Mouse (Mus musculus) limb, embryonic 11.5 days (tissue): ENCODE measurements around the gene Reps2. TPM values are rescaled to one million over a fixed set of nuclear protein-coding genes. Genes with fewer than 3 reads are reported as not detected.

Experiments
- ATAC-seq: fragments of 200-750 bp; cut with Nextera tagmentation; 2 replicates; pipeline ENCODE4 v1.8.0; 2017; ENCODE audit warnings: low read depth; ENCODE audit not compliant: insufficient number of reproducible peaks, low FRiP score, low TSS enrichment
- DNase-seq: peaks from one replicate; pipeline ENCODE4 v3.0.0-alpha.2; 2015; ENCODE audit warnings: low spot score
- H3K27ac ChIP-seq: fragments of 300-500 bp; sonication (generic); replicated peaks from 2 replicates; pipeline ENCODE4 v1.5.1; 2014; ENCODE audit warnings: low read depth, mild to moderate bottlenecking, low read length
- H3K27me3 ChIP-seq: fragments of 300-500 bp; sonication (generic); 2 replicates; pipeline ENCODE4 v1.6.1; 2014; ENCODE audit warnings: mild to moderate bottlenecking, low read length, mixed read lengths; ENCODE audit not compliant: control insufficient read depth, insufficient read depth
- H3K36me3 ChIP-seq: fragments of 300-500 bp; sonication (generic); 2 replicates; pipeline ENCODE4 v1.6.1; 2014; ENCODE audit warnings: mild to moderate bottlenecking, low read length, moderate library complexity, mixed read lengths; ENCODE audit not compliant: control insufficient read depth, insufficient read depth
- H3K4me1 ChIP-seq: fragments of 300-500 bp; sonication (generic); 2 replicates; pipeline ENCODE4 v1.6.1; 2014; ENCODE audit warnings: low read length, mixed read lengths; ENCODE audit not compliant: control insufficient read depth, insufficient read depth
- H3K4me2 ChIP-seq: fragments of 300-500 bp; sonication (generic); 2 replicates; pipeline ENCODE4 v1.6.1; 2014; ENCODE audit warnings: low read depth, mild to moderate bottlenecking, moderate library complexity; ENCODE audit not compliant: severe bottlenecking
- H3K4me3 ChIP-seq: fragments of 300-500 bp; sonication (generic); 2 replicates; pipeline ENCODE4 v1.5.1; 2014; ENCODE audit warnings: low read depth, low read length
- H3K9ac ChIP-seq: fragments of 300-500 bp; sonication (generic); 2 replicates; pipeline ENCODE4 v1.6.1; 2014; ENCODE audit warnings: mild to moderate bottlenecking, low read length
- H3K9me3 ChIP-seq: fragments of 300-500 bp; sonication (generic); 2 replicates; pipeline ENCODE4 v1.6.1; 2016; ENCODE audit warnings: low read length; ENCODE audit not compliant: control insufficient read depth
- WGBS: fragments of 180-500 bp; shearing (Covaris S2); extraction: QIAGEN DNeasy Blood & Tissue Kit; methylation state at CpG from one replicate; pipeline ENCODE4 v1.1.7; 2014; 5-methylcytosine and 5-hydroxymethylcytosine counted together
- polyA plus RNA-seq: library from polyadenylated mRNA; unstranded; fragments of >200 nt; fragmentation: Nextera tagmentation; extraction: Ambion mirVana; gene quantifications from 2 replicates; pipeline ENCODE4 v1.2.1, GENCODE M21; 2014

Reps2 gene
- polyA plus RNA-seq, 1 experiment from 2014 or later = 0.44 TPM

- ATAC-seq = no peak
- Histone ChIP-seq H3K4me3 (no peak overlapping the region), H3K4me1 (no peaks in the 10 kb centered on the region), H3K9me3 (no peaks in the 10 kb centered on the region), H3K36me3 (no peaks in the 10 kb centered on the region), H3K4me2 (no peak overlapping the region), H3K9ac (no peak overlapping the region), H3K27ac (no peak overlapping the region), H3K27me3 (no peaks in the 10 kb centered on the region)
- 55% methylated on average over 7 of the region's 7 CpGs for WGBS
- DNase-seq = no peak
Observed at GRCm38 (mm10) chrX:162453821-162454402, 189.5 kb downstream of the Reps2 start.

DNA sequence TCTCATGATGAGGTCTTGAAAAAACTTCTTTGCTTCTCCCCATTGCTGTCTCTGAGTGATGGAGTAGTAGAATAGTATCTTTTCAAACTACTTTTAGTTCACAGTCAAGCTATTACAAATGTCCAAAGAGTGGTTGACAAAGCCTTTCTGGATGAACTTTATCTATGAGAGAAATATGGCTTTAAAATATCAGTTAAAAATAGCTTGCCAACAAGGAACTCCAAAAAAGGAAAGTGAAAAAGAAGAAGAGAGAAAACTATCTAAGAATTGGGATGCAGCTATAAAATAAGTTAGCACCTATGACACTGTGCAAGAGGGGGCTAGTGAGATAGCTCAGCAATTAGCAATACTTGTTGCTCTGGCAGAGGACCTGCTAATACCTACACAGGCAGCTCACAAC lies 190.8 kb downstream of the Reps2 start:
- ATAC-seq (no peak), DNase-seq (no peak)
- Histone ChIP-seq H3K4me2 (no peak overlapping the region), H3K9me3 (no peaks in the 10 kb centered on the region), H3K36me3 (no peaks in the 10 kb centered on the region), H3K9ac (no peak overlapping the region), H3K4me3 (no peak overlapping the region), H3K27me3 (no peaks in the 10 kb centered on the region), H3K4me1 (no peaks in the 10 kb centered on the region), H3K27ac (no peak overlapping the region)

DNA sequence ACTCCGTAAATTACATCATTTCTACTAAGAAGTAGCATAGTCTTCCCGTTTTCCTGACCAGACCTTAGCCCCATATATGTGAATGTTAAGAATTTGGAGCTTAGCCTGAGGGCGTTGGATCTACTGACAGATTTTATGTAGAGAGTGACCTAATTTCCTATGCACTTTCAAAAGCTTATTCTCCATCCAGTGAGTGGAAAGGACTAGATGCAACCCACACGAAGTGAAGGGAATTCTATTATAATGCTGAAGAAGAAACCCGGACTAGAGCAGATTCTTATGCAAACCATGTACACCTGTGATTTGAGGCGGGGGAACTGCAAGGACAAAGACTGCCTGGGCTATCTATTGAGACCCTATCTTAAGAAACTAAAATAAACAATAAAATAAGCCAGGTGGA lies 195.5 kb downstream of the Reps2 start:
- Histone ChIP-seq H3K4me3 (no peak overlapping the region), H3K4me2 (no peak overlapping the region), H3K9me3 (no peaks in the 10 kb centered on the region), H3K4me1 (no peaks in the 10 kb centered on the region), H3K36me3 (no peaks in the 10 kb centered on the region), H3K27me3 (0 out of 2 replicates have a peak, but pooled peaks cover 5% of the 10 kb centered on the region), H3K27ac (no peak overlapping the region), H3K9ac (no peak overlapping the region)
- WGBS = 73% methylated on average over 6 of the region's 6 CpGs
- DNase-seq = no peak
- no peak for ATAC-seq

DNA sequence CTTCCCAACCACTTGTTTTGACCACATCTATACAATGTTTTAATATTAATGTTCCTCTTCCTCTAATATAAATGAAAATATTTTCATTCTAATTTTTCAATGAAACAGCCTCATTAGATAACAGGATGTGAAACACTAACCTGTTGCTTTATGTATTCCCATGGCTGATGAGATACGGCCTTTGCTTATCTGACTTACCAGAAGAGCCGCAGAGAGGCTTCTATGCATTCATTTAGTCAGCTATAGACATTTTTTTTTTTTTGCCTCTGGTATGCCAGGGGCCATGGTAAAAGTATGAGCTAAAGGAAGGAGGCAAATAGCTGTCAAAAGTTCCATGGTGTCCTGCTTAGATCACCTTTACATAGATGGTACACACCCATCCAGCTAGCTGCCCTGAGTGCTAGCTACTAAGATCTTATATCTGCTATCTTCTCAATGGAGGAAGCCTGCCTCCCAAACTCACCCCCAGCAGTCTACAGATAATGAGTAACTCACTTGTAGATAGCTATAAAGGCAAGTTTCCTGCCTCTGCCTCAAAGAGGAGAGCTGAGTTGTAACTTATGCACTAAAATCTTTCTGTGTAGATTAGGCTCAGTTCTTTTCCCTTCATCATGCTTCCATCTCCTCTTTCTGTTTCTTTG lies 196.7 kb downstream of the Reps2 start:
- WGBS = 99% methylated on average over 2 of the region's 2 CpGs
- no peaks in the 10 kb centered on the region for H3K36me3 ChIP-seq
- H3K27ac ChIP-seq = no peak overlapping the region
- H3K9me3 ChIP-seq = no peaks in the 10 kb centered on the region
- H3K27me3 ChIP-seq = 0 out of 2 replicates have a peak, but pooled peaks cover 8% of the 10 kb centered on the region
- no peak overlapping the region for H3K4me2 ChIP-seq
- DNase-seq (no peak), ATAC-seq (no peak)
- H3K4me3 ChIP-seq = no peak overlapping the region
- no peaks in the 10 kb centered on the region for H3K4me1 ChIP-seq
- no peak overlapping the region for H3K9ac ChIP-seq

- 90% methylated on average over 1 of the region's 1 CpGs for WGBS
- no peak for ATAC-seq
- DNase-seq = no peak
- H3K27ac ChIP-seq = no peak overlapping the region
- H3K9ac ChIP-seq = no peak overlapping the region
- H3K4me1 ChIP-seq = no peaks in the 10 kb centered on the region
- 0 out of 2 replicates have a peak, but pooled peaks cover 8% of the 10 kb centered on the region for H3K27me3 ChIP-seq
- no peaks in the 10 kb centered on the region for H3K9me3 ChIP-seq
- H3K36me3 ChIP-seq = no peaks in the 10 kb centered on the region
- no peak overlapping the region for H3K4me2 ChIP-seq
- H3K4me3 ChIP-seq = no peak overlapping the region
Observed at GRCm38 (mm10) chrX:162443387-162443786, 200.1 kb downstream of the Reps2 start.

- no peak overlapping the region for H3K4me2 ChIP-seq
- 44% methylated on average over 1 of the region's 1 CpGs for WGBS
- no peaks in the 10 kb centered on the region for H3K36me3 ChIP-seq
- H3K9me3 ChIP-seq = no peaks in the 10 kb centered on the region
- H3K27me3 ChIP-seq = 0 out of 2 replicates have a peak, but pooled peaks cover 8% of the 10 kb centered on the region
- DNase-seq (no peak), ATAC-seq (no peak)
- no peak overlapping the region for H3K27ac ChIP-seq
- H3K4me1 ChIP-seq = no peaks in the 10 kb centered on the region
- no peak overlapping the region for H3K4me3 ChIP-seq
- no peak overlapping the region for H3K9ac ChIP-seq
Observed at GRCm38 (mm10) chrX:162442970-162443369, 200.5 kb downstream of the Reps2 start.

GRCm38 (mm10) chrX:162432776-162433543 lies 210.5 kb downstream of the Reps2 start:
- peaks cover 7% of the 10 kb centered on the region; the same call in 1 of the 2 replicates for H3K27me3 ChIP-seq
- no peak overlapping the region for H3K9ac ChIP-seq
- H3K27ac ChIP-seq = no peak overlapping the region
- ATAC-seq (no peak), DNase-seq (no peak)
- H3K4me1 ChIP-seq = no peaks in the 10 kb centered on the region
- H3K4me3 ChIP-seq = no peak overlapping the region
- no peaks in the 10 kb centered on the region for H3K9me3 ChIP-seq
- no peak overlapping the region for H3K4me2 ChIP-seq
- 74% methylated on average over 5 of the region's 5 CpGs for WGBS
- H3K36me3 ChIP-seq = no peaks in the 10 kb centered on the region

GRCm38 (mm10) chrX:162427698-162428097 lies 215.8 kb downstream of the Reps2 start:
- H3K4me3 ChIP-seq = no peak overlapping the region
- no peaks in the 10 kb centered on the region for H3K9me3 ChIP-seq
- H3K36me3 ChIP-seq = no peaks in the 10 kb centered on the region
- WGBS = 84% methylated on average over 2 of the region's 3 CpGs
- no peak overlapping the region for H3K9ac ChIP-seq
- ATAC-seq (no peak), DNase-seq (no peak)
- no peaks in the 10 kb centered on the region for H3K4me1 ChIP-seq
- no peak overlapping the region for H3K4me2 ChIP-seq
- H3K27ac ChIP-seq = no peak overlapping the region
- peaks cover 2% of the 10 kb centered on the region; the same call in 1 of the 2 replicates for H3K27me3 ChIP-seq
